Mouse (Mus musculus) intestine, postnatal 0 days (tissue): ENCODE measurements around the gene Trmt44. TPM values are rescaled to one million over a fixed set of nuclear protein-coding genes. Genes with fewer than 3 reads are reported as not detected.

ENCODE experiments used
- ATAC-seq: fragments of 200-750 bp; cut with Nextera tagmentation; 2 replicates; pipeline ENCODE4 v1.8.0; 2017; ENCODE audit warnings: mild to moderate bottlenecking, moderate TSS enrichment, moderate library complexity
- H3K27ac ChIP-seq: fragments of 300-500 bp; sonication (generic); 2 replicates; pipeline ENCODE4 v1.5.1; 2014; ENCODE audit warnings: mild to moderate bottlenecking, low read depth, low read length, moderate library complexity
- H3K27me3 ChIP-seq: fragments of 300-500 bp; sonication (generic); replicated peaks from 2 replicates; pipeline ENCODE4 v1.6.1; 2014; ENCODE audit warnings: low read length, mixed read lengths; ENCODE audit not compliant: control insufficient read depth, insufficient read depth
- H3K36me3 ChIP-seq: fragments of 300-500 bp; sonication (generic); 2 replicates; pipeline ENCODE4 v1.6.1; 2014; ENCODE audit warnings: mild to moderate bottlenecking, moderate library complexity; ENCODE audit not compliant: control insufficient read depth, insufficient read depth
- H3K4me1 ChIP-seq: fragments of 300-500 bp; sonication (generic); replicated peaks from 2 replicates; pipeline ENCODE4 v1.6.1; 2014; ENCODE audit warnings: antibody characterized with exemption, low read length, mixed read lengths; ENCODE audit not compliant: control insufficient read depth, insufficient read depth
- H3K4me2 ChIP-seq: fragments of 300-500 bp; sonication (generic); replicated peaks from 2 replicates; pipeline ENCODE4 v1.6.1; 2014; ENCODE audit warnings: low read depth, mild to moderate bottlenecking, moderate library complexity
- H3K4me3 ChIP-seq: fragments of 300-500 bp; sonication (generic); 2 replicates; pipeline ENCODE4 v1.5.1; 2014; ENCODE audit warnings: low read depth, low read length
- H3K9ac ChIP-seq: fragments of 300-500 bp; sonication (generic); 2 replicates; pipeline ENCODE4 v1.6.1; 2014; ENCODE audit warnings: mild to moderate bottlenecking, low read depth, low read length
- H3K9me3 ChIP-seq: fragments of 300-500 bp; sonication (generic); 2 replicates; pipeline ENCODE4 v1.6.1; 2016; ENCODE audit warnings: mixed run types; ENCODE audit not compliant: control insufficient read depth
- CTCF ChIP-seq: sonication (generic); IDR thresholded peaks from 2 replicates; pipeline ENCODE4 v1.5.1; 2016; ENCODE audit warnings: low read depth, mild to moderate bottlenecking, control low read depth, antibody characterized with exemption, moderate library complexity
- WGBS: fragments of 180-500 bp; shearing (Covaris S2); extraction: QIAGEN DNeasy Blood & Tissue Kit; methylation state at CpG from one replicate; pipeline ENCODE4 v1.1.7; 2014; 5-methylcytosine and 5-hydroxymethylcytosine counted together
- polyA plus RNA-seq: library from polyadenylated mRNA; unstranded; fragments of >200 nt; fragmentation: Nextera tagmentation; extraction: Ambion mirVana; gene quantifications from 2 replicates; pipeline ENCODE4 v1.2.1, GENCODE M21; 2015

The Trmt44 gene
- polyA plus RNA-seq, 1 experiment from 2014 or later: 3.6 TPM

GRCm38 (mm10) chr5:35571546-35571945, 3.3 kb downstream of the Trmt44 start:
- peak; percentile 62 for ATAC-seq
- Histone ChIP-seq H3K4me3 (no peak overlapping the region), H3K4me2 (peak overlapping the region; percentile 24; the same call in 1 of the 2 replicates), H3K4me1 (peaks cover 8% of the 10 kb centered on the region; the same call in 1 of the 2 replicates), H3K27ac (0 out of 2 replicates have a peak overlapping the region, but pooled peaks have one; percentile 5), H3K27me3 (no peaks in the 10 kb centered on the region), H3K36me3 (peaks cover 47% of the 10 kb centered on the region), H3K9ac (no peak overlapping the region), H3K9me3 (no peaks in the 10 kb centered on the region)
- TF ChIP-seq CTCF: no peak
- WGBS: 54% methylated on average over 6 of the region's 6 CpGs

GRCm38 (mm10) chr5:35566632-35567031, 8.2 kb downstream of the Trmt44 start:
- H3K4me1 ChIP-seq: no peaks in the 10 kb centered on the region
- 93% methylated on average over 4 of the region's 4 CpGs for WGBS
- no peak for TF ChIP-seq CTCF
- no peaks in the 10 kb centered on the region for H3K27me3 ChIP-seq
- no peak for ATAC-seq
- no peak overlapping the region for H3K27ac ChIP-seq
- peaks cover 83% of the 10 kb centered on the region for H3K36me3 ChIP-seq
- no peak overlapping the region for H3K4me3 ChIP-seq
- no peaks in the 10 kb centered on the region for H3K9me3 ChIP-seq
- no peak overlapping the region for H3K9ac ChIP-seq
- H3K4me2 ChIP-seq: no peak overlapping the region

- H3K27me3 ChIP-seq: no peaks in the 10 kb centered on the region
- peak; percentile 87 for ATAC-seq
- H3K4me3 ChIP-seq: no peak overlapping the region
- peaks cover 90% of the 10 kb centered on the region for H3K36me3 ChIP-seq
- no peaks in the 10 kb centered on the region for H3K9me3 ChIP-seq
- peak overlapping the region; percentile 27; the same call in 1 of the 2 replicates for H3K4me2 ChIP-seq
- TF ChIP-seq CTCF: no peak
- 40% methylated on average over 9 of the region's 9 CpGs for WGBS
- H3K4me1 ChIP-seq: no peaks in the 10 kb centered on the region
- H3K9ac ChIP-seq: no peak overlapping the region
- peak overlapping the region; percentile 58 for H3K27ac ChIP-seq
Measured at GRCm38 (mm10) chr5:35565217-35565616, 9.7 kb downstream of the Trmt44 start.

GRCm38 (mm10) chr5:35563449-35563848, 11.4 kb downstream of the Trmt44 start:
- H3K4me1 ChIP-seq: no peaks in the 10 kb centered on the region
- no peak overlapping the region for H3K9ac ChIP-seq
- H3K4me2 ChIP-seq: no peak overlapping the region
- no peak for ATAC-seq
- H3K27me3 ChIP-seq: no peaks in the 10 kb centered on the region
- peak; percentile 98 for TF ChIP-seq CTCF
- no peak overlapping the region for H3K27ac ChIP-seq
- no peaks in the 10 kb centered on the region for H3K9me3 ChIP-seq
- 0% methylated on average over 1 of the region's 1 CpGs for WGBS
- peaks cover 83% of the 10 kb centered on the region for H3K36me3 ChIP-seq
- no peak overlapping the region for H3K4me3 ChIP-seq

GRCm38 (mm10) chr5:35562616-35563015, 12.3 kb downstream of the Trmt44 start:
- H3K9me3 ChIP-seq: no peaks in the 10 kb centered on the region
- no peak overlapping the region for H3K9ac ChIP-seq
- H3K27me3 ChIP-seq: no peaks in the 10 kb centered on the region
- no peak overlapping the region for H3K4me2 ChIP-seq
- no peak for TF ChIP-seq CTCF
- no peaks in the 10 kb centered on the region for H3K4me1 ChIP-seq
- no peak for ATAC-seq
- no peak overlapping the region for H3K27ac ChIP-seq
- H3K36me3 ChIP-seq: peaks cover 82% of the 10 kb centered on the region
- no peak overlapping the region for H3K4me3 ChIP-seq
- 100% methylated on average over 2 of the region's 2 CpGs for WGBS

GRCm38 (mm10) chr5:35559447-35559846, 15.4 kb downstream of the Trmt44 start:
- no peaks in the 10 kb centered on the region for H3K9me3 ChIP-seq
- H3K4me2 ChIP-seq: no peak overlapping the region
- ATAC-seq: no peak
- no peak overlapping the region for H3K9ac ChIP-seq
- H3K4me3 ChIP-seq: no peak overlapping the region
- peaks cover 68% of the 10 kb centered on the region for H3K36me3 ChIP-seq
- TF ChIP-seq CTCF: no peak
- H3K27ac ChIP-seq: no peak overlapping the region
- H3K4me1 ChIP-seq: no peaks in the 10 kb centered on the region
- WGBS: 74% methylated on average over 8 of the region's 8 CpGs
- no peaks in the 10 kb centered on the region for H3K27me3 ChIP-seq

- Histone ChIP-seq H3K27me3 (no peaks in the 10 kb centered on the region), H3K27ac (no peak overlapping the region), H3K36me3 (peaks cover 56% of the 10 kb centered on the region), H3K4me2 (no peak overlapping the region), H3K4me3 (no peak overlapping the region), H3K9me3 (no peaks in the 10 kb centered on the region), H3K4me1 (no peaks in the 10 kb centered on the region), H3K9ac (no peak overlapping the region)
- no peak for ATAC-seq
- TF ChIP-seq CTCF: peak; percentile 62
- 81% methylated on average over 13 of the region's 13 CpGs for WGBS
Measured at GRCm38 (mm10) chr5:35557946-35558621, 16.8 kb downstream of the Trmt44 start.
